Mouse (Mus musculus): ENCODE data around the gene Camk2g.

DNA sequence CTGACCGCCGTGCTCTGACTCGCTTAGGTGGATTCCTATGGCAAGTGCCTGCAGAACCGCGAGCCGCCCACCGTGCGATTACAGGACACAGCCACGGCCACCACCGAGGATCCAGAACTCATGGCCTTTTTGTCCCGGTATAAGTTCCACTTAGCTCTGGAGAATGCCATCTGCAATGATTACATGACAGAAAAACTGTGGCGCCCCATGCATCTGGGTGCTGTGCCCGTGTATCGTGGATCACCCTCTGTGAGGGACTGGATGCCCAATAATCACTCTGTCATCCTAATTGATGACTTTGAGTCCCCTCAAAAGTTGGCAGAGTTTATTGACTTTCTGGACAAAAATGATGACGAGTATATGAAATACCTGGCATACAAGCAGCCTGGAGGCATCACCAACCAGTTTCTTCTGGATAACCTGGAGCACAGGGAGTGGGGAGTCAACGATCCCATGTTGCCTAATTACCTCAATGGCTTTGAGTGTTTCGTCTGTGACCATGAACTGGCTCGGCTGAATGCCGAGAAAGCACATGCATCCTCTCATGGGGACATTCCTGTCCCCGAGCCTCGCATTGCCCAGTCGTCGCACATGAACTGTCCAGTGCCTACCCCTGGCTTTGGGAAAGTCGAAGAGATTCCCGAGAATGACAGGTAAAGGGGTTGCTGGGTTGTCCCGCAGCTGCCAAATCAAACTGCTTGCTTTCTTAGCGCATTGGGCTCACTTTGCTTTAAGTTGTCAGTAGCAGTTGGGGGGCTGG is 97.9 kb downstream of the Camk2g start:
- TF ChIP-seq CTCF (IDR thresholded peaks at IDR 0.05; ENCODE audit: control insufficient read depth, insufficient read depth, insufficient replicate concordance, low read depth, low read length) = no peak
- TF ChIP-seq POLR2A (IDR thresholded peaks at IDR 0.05; ENCODE audit: control insufficient read depth, low read depth, low read length) = no peak
